Mouse (Mus musculus) heart, adult 2 months (tissue): ENCODE measurements at regions not wholly inside any gene's neighbourhood (a gene's known extent, or its start where the extent isn't known, plus 50 kb on each side); places are given as distances from the start of the nearest gene placed in this dataset.

ENCODE experiments used
- CTCF ChIP-seq: fragments of 200-600 bp; IDR thresholded peaks from 2 replicates; pipeline ENCODE4 v1.8.1; 2022; ENCODE audit warnings: antibody characterized with exemption, mild to moderate bottlenecking, moderate library complexity
- POLR2A ChIP-seq: fragments of 200-500 bp; IDR thresholded peaks from 2 replicates; pipeline ENCODE4 v1.6.1; 2011; ENCODE audit warnings: mild to moderate bottlenecking, low read depth, low read length, control low read depth; ENCODE audit not compliant: insufficient read depth

DNA sequence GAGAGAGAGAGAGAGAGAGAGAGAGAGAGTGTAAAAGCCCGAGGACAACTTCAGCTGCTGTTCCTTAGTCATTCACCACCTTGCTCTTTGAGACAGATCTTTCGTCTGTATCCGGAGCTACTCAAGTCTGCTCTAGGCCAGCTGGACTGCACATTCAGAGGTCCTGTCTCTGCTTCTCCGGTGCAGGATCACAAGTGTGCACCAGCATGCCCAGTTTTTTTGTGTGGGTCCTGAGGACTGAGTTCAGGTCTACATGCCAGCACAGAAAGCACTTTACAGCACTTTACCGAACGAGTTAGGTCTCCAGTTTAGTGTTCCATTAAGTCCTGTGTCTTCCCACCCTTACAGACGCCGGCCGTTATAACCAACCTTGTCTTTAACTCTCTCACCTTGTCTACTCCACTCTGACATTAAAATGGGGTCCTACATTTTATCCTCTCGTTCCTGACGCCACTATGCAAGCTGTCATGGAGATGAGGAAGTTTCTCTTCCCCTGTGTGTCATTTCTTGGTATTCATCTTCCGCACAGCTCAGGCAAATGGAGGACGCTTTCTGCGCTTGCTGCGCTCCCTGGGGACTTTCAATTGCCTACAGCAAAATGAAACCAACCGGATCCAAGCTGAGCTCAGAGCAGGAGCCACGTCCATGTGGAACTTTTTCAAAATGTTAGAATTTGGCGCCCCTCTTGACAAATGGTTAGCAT, 249.5 kb downstream of the Ankrd50 start:
- TF ChIP-seq POLR2A: no peak
- no peak for TF ChIP-seq CTCF
